Mouse (Mus musculus) forebrain, embryonic 11.5 days (tissue): ENCODE data around the gene Cyp2s1. TPM values are rescaled to one million over a fixed set of nuclear protein-coding genes. Genes with fewer than 3 reads are reported as not detected.

Experiments
- ATAC-seq: fragments of 200-750 bp; cut with Nextera tagmentation; replicated peaks from 2 replicates; pipeline ENCODE4 v1.8.0; 2017; ENCODE audit warnings: moderate TSS enrichment; ENCODE audit not compliant: low FRiP score
- DNase-seq: peaks from one replicate; pipeline ENCODE4 v3.0.0-alpha.2; 2017; ENCODE audit warnings: low spot score
- H3K27ac ChIP-seq: fragments of 300-500 bp; sonication (generic); 2 replicates; pipeline ENCODE4 v1.5.1; 2014; ENCODE audit warnings: low read depth, low read length
- H3K27me3 ChIP-seq: fragments of 300-500 bp; sonication (generic); 2 replicates; pipeline ENCODE4 v1.6.1; 2014; ENCODE audit warnings: mild to moderate bottlenecking, low read length, mixed read lengths; ENCODE audit not compliant: control insufficient read depth, insufficient read depth
- H3K36me3 ChIP-seq: fragments of 300-500 bp; sonication (generic); 2 replicates; pipeline ENCODE4 v1.6.1; 2014; ENCODE audit warnings: mild to moderate bottlenecking, low read length, moderate library complexity, mixed read lengths; ENCODE audit not compliant: control insufficient read depth, insufficient read depth
- H3K4me1 ChIP-seq: fragments of 300-500 bp; sonication (generic); replicated peaks from 2 replicates; pipeline ENCODE4 v1.6.1; 2014; ENCODE audit warnings: low read length, mixed read lengths; ENCODE audit not compliant: control insufficient read depth, insufficient read depth
- H3K4me2 ChIP-seq: fragments of 300-500 bp; sonication (generic); 2 replicates; pipeline ENCODE4 v1.6.1; 2014; ENCODE audit warnings: low read depth, mild to moderate bottlenecking, low read length, moderate library complexity, mixed read lengths; ENCODE audit not compliant: severe bottlenecking
- H3K4me3 ChIP-seq: fragments of 300-500 bp; sonication (generic); 2 replicates; pipeline ENCODE4 v1.5.1; 2014; ENCODE audit warnings: low read depth, low read length
- H3K9ac ChIP-seq: fragments of 300-500 bp; sonication (generic); 2 replicates; pipeline ENCODE4 v1.6.1; 2014; ENCODE audit warnings: low read length
- H3K9me3 ChIP-seq: fragments of 300-500 bp; sonication (generic); 2 replicates; pipeline ENCODE4 v1.6.1; 2016; ENCODE audit warnings: low read length, mixed read lengths; ENCODE audit not compliant: control insufficient read depth
- WGBS: fragments of 180-500 bp; shearing (Covaris S2); extraction: QIAGEN DNeasy Blood & Tissue Kit; methylation state at CpG from one replicate; pipeline ENCODE4 v1.1.7; 2014; 5-methylcytosine and 5-hydroxymethylcytosine counted together
- polyA plus RNA-seq: library from polyadenylated mRNA; unstranded; fragments of >200 nt; fragmentation: Nextera tagmentation; extraction: Ambion mirVana; gene quantifications from 2 replicates; pipeline ENCODE4 v1.2.1, GENCODE M21; 2014

The Cyp2s1 gene
- polyA plus RNA-seq, 1 experiment from 2014 or later: 0.32 TPM

DNA sequence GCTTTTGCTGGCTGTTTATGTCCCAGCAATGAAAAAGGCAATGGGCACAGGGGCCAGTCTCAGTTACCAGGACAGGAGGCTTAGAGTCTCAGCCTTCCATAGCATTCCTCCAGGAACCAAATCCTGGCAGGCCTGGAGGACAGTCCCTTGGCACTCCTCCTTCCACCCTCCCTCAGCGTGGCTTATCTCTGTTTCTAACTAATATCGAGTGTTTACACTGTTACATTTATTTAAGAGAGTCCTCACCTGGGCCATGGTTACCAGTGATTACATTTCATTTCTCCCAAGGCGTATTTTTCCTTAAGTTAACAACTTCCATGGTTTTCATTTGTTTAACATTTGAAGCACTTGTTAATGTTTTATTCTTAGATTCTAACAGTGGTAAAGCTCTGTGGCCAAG, 28.2 kb upstream of the Cyp2s1 start:
- no peak for ATAC-seq
- Histone ChIP-seq H3K27ac (no peak overlapping the region), H3K9ac (no peak overlapping the region), H3K27me3 (no peaks in the 10 kb centered on the region), H3K4me3 (no peak overlapping the region), H3K9me3 (no peaks in the 10 kb centered on the region), H3K4me1 (no peaks in the 10 kb centered on the region), H3K4me2 (no peak overlapping the region), H3K36me3 (no peaks in the 10 kb centered on the region)
- no peak for DNase-seq
- 84% methylated on average over 3 of the region's 3 CpGs for WGBS

DNA sequence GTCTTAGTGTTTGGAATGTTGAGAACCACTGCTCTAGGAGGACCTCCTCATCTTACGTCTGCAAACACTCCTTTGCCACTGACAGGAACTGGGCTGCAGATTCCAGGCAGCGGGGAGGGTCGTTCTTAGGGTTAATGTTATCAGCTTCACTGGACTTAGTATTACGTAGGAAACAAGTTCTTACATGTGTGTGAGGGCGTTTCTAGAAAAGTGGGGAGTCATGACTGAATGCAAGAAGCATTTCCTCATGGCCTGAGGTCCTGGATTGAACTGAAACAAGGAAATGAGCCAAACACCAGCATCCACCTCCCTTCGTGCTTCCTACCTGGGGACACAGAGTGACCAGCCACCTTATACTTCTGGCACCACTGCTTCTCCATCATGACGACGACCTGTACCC, 27.7 kb upstream of the Cyp2s1 start:
- no peaks in the 10 kb centered on the region for H3K27me3 ChIP-seq
- ATAC-seq: no peak
- no peak for DNase-seq
- H3K4me3 ChIP-seq: no peak overlapping the region
- no peaks in the 10 kb centered on the region for H3K4me1 ChIP-seq
- no peak overlapping the region for H3K4me2 ChIP-seq
- H3K27ac ChIP-seq: no peak overlapping the region
- H3K9me3 ChIP-seq: no peaks in the 10 kb centered on the region
- 76% methylated on average over 8 of the region's 8 CpGs for WGBS
- H3K9ac ChIP-seq: no peak overlapping the region
- no peaks in the 10 kb centered on the region for H3K36me3 ChIP-seq

DNA sequence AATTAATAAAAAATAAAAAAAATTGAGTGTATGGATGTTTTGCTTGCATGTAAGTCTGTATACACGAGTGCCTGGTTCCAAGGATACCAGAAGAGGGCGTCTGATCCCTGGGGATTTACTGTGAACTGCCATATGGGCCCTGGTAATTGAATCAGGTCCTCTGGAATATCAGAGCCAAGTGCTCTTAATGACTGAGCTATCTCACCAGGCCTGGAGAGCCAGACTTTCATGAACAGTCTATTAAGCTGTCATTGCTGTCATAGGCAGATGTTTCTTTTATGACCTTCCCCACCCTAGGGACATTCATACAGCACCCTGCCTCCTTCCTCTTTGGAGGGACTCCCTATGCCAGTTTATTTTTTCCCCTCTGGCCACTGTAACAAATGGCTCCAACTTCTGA, 26.8 kb upstream of the Cyp2s1 start:
- Histone ChIP-seq H3K4me1 (no peaks in the 10 kb centered on the region), H3K36me3 (no peaks in the 10 kb centered on the region), H3K4me3 (no peak overlapping the region), H3K9me3 (no peaks in the 10 kb centered on the region), H3K9ac (no peak overlapping the region), H3K27me3 (no peaks in the 10 kb centered on the region), H3K27ac (no peak overlapping the region), H3K4me2 (no peak overlapping the region)
- WGBS: 28% methylated on average over 2 of the region's 2 CpGs
- ATAC-seq (no peak), DNase-seq (no peak)

DNA sequence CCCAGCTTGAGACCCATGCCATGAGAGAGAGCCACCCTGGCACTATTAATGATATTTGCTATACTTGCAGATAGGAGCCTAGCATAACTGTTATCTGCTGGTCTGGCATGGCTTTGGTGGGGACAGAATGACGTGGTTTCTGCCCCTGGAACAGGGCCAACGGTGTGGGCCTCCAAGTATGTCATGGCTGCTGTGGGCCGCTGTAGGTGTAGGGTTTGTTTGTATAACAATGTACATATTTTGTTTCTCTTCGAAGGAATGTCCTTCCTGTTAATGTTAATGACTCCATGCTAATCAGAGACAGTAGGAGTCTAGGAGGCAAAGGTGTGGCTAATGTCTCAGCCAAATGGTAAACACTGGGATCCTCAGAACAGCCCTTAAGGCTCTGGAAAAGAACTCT, 24.2 kb upstream of the Cyp2s1 start:
- WGBS: 79% methylated on average over 4 of the region's 4 CpGs
- no peak overlapping the region for H3K9ac ChIP-seq
- no peak overlapping the region for H3K4me2 ChIP-seq
- no peak overlapping the region for H3K4me3 ChIP-seq
- ATAC-seq (no peak), DNase-seq (no peak)
- no peaks in the 10 kb centered on the region for H3K4me1 ChIP-seq
- H3K27me3 ChIP-seq: no peaks in the 10 kb centered on the region
- H3K27ac ChIP-seq: no peak overlapping the region
- H3K36me3 ChIP-seq: no peaks in the 10 kb centered on the region
- no peaks in the 10 kb centered on the region for H3K9me3 ChIP-seq

DNA sequence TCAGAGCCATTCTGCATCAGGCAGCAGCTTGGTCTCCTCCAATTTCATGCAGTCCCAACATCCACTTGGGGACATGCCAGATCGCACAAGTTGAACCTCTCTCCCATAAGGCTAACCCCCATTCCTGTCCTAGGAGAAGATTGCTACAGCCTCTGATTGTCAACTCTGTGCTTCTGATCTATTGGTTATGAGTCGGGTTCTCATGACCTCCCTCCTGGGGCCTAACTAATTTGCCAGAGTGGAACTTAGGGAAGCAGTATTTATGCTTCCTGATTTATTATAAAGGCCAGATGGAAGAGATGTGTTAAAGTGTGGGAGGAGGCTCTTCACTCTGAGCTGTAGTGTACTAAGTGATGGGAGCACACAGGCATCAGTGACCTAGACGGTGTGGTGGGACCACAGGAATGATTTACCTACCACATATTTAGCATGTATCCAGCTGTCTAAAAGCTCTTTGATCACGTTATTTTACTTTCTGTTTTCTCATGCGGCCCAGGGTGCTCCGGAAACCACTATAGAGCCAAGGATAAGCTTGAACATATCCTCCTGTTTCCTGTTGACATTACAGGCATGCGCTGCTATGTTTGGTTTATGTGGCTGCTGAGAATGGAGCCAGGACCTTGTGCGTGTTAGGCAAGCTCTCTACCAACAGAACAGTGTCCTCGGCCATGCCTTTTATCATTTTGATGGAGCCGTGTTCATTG, 18.6 kb upstream of the Cyp2s1 start:
- DNase-seq: no peak

DNA sequence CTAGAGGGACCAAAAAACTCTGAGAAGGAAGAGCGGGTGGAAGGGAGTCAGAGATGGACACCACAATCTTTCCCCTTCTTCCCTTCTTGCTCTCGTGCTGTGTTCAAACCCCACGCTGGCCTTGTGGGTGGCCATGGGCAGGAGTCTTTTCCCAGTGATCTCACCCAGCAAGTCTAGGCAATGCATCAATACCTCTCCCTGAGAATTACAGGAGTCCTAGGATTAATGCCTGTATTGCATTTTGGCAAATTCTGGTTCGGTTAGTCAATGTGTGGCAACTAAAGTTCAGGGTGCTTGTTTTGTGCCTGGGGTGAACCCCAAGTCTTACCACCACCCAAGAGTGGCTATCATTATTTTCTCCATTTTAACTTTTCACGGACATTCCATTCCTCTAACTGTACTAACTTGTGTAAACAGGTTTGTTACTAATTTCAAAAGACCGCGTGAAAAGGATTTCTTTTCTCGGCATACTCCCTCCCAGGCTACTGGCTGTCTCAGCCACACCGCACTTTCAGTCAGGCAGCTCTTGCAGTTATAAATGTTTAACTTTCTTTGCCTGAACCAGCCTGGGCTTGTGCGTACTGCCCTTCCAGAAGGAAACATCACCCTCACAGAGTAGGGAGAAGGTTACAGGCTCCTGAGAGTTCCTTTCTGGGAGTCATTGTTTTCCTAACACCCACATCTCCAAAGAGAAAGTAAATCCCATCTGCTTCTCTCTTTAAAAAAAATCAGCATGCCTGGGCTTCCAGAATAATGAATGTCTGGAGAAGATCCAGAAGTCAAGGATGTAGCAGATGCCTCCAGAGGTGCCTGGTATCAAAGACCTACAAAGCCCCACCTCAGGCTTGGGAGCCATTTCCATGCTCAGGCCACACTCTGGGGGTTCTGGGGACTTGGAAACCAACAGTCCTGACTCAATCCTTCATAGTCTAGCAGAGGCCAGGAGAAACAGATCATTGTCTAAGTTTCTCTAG, 15.1 kb upstream of the Cyp2s1 start:
- ATAC-seq (no peak), DNase-seq (no peak)
- no peak overlapping the region for H3K27ac ChIP-seq
- H3K9ac ChIP-seq: no peak overlapping the region
- H3K27me3 ChIP-seq: no peaks in the 10 kb centered on the region
- H3K36me3 ChIP-seq: no peaks in the 10 kb centered on the region
- H3K4me2 ChIP-seq: no peak overlapping the region
- no peak overlapping the region for H3K4me3 ChIP-seq
- WGBS: 81% methylated on average over 10 of the region's 10 CpGs
- H3K9me3 ChIP-seq: no peaks in the 10 kb centered on the region
- H3K4me1 ChIP-seq: no peaks in the 10 kb centered on the region

More for the DNA sequence above, 18.6 kb upstream of the Cyp2s1 start:
- Histone ChIP-seq H3K4me2 (no peak overlapping the region), H3K4me1 (no peaks in the 10 kb centered on the region), H3K9ac (no peak overlapping the region), H3K36me3 (no peaks in the 10 kb centered on the region), H3K27ac (no peak overlapping the region), H3K4me3 (no peak overlapping the region), H3K27me3 (no peaks in the 10 kb centered on the region), H3K9me3 (no peaks in the 10 kb centered on the region)
- WGBS: 88% methylated on average over 10 of the region's 10 CpGs
- ATAC-seq: no peak

DNA sequence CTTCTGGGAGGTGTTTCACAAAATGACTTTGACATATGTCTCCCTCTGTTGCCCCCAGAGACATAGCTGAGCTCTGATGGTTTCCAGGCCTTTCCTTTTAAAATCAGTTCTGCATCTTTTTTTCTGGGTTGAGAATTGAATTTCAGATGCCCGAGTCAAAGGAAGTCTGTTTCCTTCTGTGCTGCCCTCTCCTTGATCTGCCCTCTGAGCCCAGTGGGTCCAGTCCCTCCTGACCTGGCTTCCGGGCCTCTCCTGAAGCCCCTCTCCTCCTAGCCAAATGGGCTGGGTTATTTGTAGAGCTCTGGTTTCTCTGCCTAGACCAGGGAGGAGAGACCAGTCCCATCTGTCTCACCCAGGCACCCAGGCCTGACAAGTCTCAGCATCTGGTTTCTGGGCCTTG, 13.5 kb upstream of the Cyp2s1 start:
- H3K4me3 ChIP-seq: no peak overlapping the region
- no peaks in the 10 kb centered on the region for H3K36me3 ChIP-seq
- no peak for ATAC-seq
- DNase-seq: no peak
- no peaks in the 10 kb centered on the region for H3K9me3 ChIP-seq
- H3K27ac ChIP-seq: no peak overlapping the region
- H3K9ac ChIP-seq: no peak overlapping the region
- no peaks in the 10 kb centered on the region for H3K4me1 ChIP-seq
- no peak overlapping the region for H3K4me2 ChIP-seq
- no peaks in the 10 kb centered on the region for H3K27me3 ChIP-seq
- 82% methylated on average over 2 of the region's 2 CpGs for WGBS

DNA sequence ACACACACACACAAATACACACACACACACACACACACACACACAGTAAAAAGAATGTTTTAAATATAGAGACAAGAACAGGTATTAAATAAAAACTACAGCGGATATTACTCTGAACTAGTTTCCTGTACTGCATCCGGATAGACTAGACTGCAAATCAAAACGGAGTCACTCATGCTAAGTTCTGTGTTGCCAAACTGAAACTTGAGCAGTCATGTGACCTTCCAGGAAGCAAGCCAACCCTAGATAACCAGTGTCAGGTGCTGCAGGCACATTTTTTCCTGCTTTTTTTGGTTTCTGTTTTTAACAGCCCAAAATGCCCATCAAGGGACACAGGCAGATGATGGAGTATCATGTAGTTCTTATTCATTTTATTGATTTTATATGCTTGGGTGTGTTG, 10.5 kb upstream of the Cyp2s1 start:
- Histone ChIP-seq H3K4me2 (no peak overlapping the region), H3K9me3 (no peaks in the 10 kb centered on the region), H3K4me1 (no peaks in the 10 kb centered on the region), H3K9ac (no peak overlapping the region), H3K36me3 (no peaks in the 10 kb centered on the region), H3K27me3 (no peaks in the 10 kb centered on the region), H3K4me3 (no peak overlapping the region), H3K27ac (no peak overlapping the region)
- DNase-seq (no peak), ATAC-seq (no peak)
- WGBS: 87% methylated on average over 3 of the region's 3 CpGs
